Mouse (Mus musculus) heart, adult 2 months (tissue): Measurements from ENCODE around the gene Gm9844. TPM values are rescaled to one million over a fixed set of nuclear protein-coding genes. Genes with fewer than 3 reads are reported as not detected.
A peak's percentile ranks its signal among the peaks of the same experiment; 100 is the strongest.

ENCODE experiments used
- DNase-seq, 2 experiments: peaks; one replicate each; pipeline ENCODE4 v3.0.0; 2021
- H3K27ac ChIP-seq: fragments of 200-600 bp; 2 replicates; pipeline ENCODE4 v1.8.1; 2022
- H3K27me3 ChIP-seq: fragments of 200-500 bp; 2 replicates; pipeline ENCODE4 v1.6.1; 2012; ENCODE audit warnings: mild to moderate bottlenecking, low read length, inconsistent platforms, mixed read lengths; ENCODE audit not compliant: control insufficient read depth, insufficient read depth
- H3K36me3 ChIP-seq: fragments of 200-500 bp; 2 replicates; pipeline ENCODE4 v1.6.1; 2012; ENCODE audit warnings: low read length, inconsistent platforms; ENCODE audit not compliant: control insufficient read depth, insufficient read depth
- H3K4me1 ChIP-seq: fragments of 200-500 bp; 2 replicates; pipeline ENCODE4 v1.6.1; 2011; ENCODE audit warnings: low read length; ENCODE audit not compliant: control insufficient read depth, insufficient read depth
- H3K4me3 ChIP-seq: fragments of 200-600 bp; 2 replicates; pipeline ENCODE4 v1.8.1; 2022
- H3K79me2 ChIP-seq: fragments of 200-500 bp; replicated peaks from 2 replicates; pipeline ENCODE4 v1.6.1; 2012; ENCODE audit warnings: mild to moderate bottlenecking, inconsistent platforms, low read length, moderate library complexity, mixed read lengths; ENCODE audit not compliant: control insufficient read depth, insufficient read depth
- H3K9ac ChIP-seq: fragments of 200-500 bp; 2 replicates; pipeline ENCODE4 v1.6.1; 2012; ENCODE audit warnings: low read depth, mild to moderate bottlenecking, control low read depth, inconsistent platforms, low read length, mixed read lengths
- CTCF ChIP-seq: fragments of 200-600 bp; IDR thresholded peaks from 2 replicates; pipeline ENCODE4 v1.8.1; 2022; ENCODE audit warnings: antibody characterized with exemption, mild to moderate bottlenecking, moderate library complexity
- EP300 ChIP-seq: fragments of 200-500 bp; IDR thresholded peaks from 2 replicates; pipeline ENCODE4 v1.6.1; 2011; ENCODE audit warnings: low read depth, low read length, control low read depth; ENCODE audit not compliant: insufficient read depth
- POLR2A ChIP-seq: fragments of 200-500 bp; IDR thresholded peaks from 2 replicates; pipeline ENCODE4 v1.6.1; 2011; ENCODE audit warnings: mild to moderate bottlenecking, low read depth, low read length, control low read depth; ENCODE audit not compliant: insufficient read depth
- WGBS: fragments of 180-500 bp; shearing (Covaris S2); methylation state at CpG from one replicate; pipeline ENCODE4 v1.1.7; 2018; 5-methylcytosine and 5-hydroxymethylcytosine counted together
- intact Hi-C: fragments of 180-260 bp; cut with DNase I; formaldehyde crosslinking; loops from one replicate; pipeline ENCODE4 v1.15.1; 2025
- polyA plus RNA-seq: library from polyadenylated mRNA; depleted of rRNA; stranded (reverse); fragments of >200 nt; gene quantifications from 2 replicates; pipeline ENCODE4 v1.2.3, GENCODE M21; 2012
- total RNA-seq, 2 experiments: library from RNA; stranded (reverse); gene quantifications; 2 replicates each; pipeline ENCODE4 v1.2.3; 2021

Gm9844 gene
- total and polyA plus RNA-seq, 3 experiments: 0.68 TPM; not detected in 2

DNA sequence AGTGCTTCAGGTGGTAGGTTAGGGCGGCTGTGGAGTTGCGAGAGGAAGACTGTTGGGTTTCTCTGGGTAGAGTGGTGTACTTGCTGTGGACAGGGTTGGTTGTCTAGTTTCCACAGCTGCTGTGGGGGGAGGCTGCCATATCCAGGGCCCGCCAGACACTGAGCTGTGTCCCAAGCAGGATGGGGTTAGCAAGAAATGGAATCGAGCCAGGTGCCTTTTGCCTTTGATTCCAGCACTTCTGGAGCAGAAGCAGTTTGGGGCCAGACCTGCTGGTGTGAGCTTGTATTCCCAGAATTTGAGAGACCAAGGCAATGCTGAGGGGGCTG, 24.3 kb downstream of the Gm9844 start:
- intact Hi-C loops: loop anchor here (5.0 to 10.0 kb wide), 3 partner anchors 191 to 569 kb away; partner anchors contain the start of genes Gsk3a and Zfp94
- 36% methylated on average over 4 of the region's 4 CpGs for WGBS
- no peaks in the 10 kb centered on the region for H3K27me3 ChIP-seq
- peaks cover 11% of the 10 kb centered on the region for H3K36me3 ChIP-seq
- H3K79me2 ChIP-seq: peaks cover 5% of the 10 kb centered on the region
- H3K27ac ChIP-seq: no peak overlapping the region
- TF ChIP-seq EP300 (no peak), CTCF (no peak), POLR2A (no peak)
- H3K4me3 ChIP-seq: no peak overlapping the region
- peaks cover 4% of the 10 kb centered on the region for H3K4me1 ChIP-seq
- peak overlapping the region; percentile 14; the same call in 1 of the 2 replicates for H3K9ac ChIP-seq
- no peak for DNase-seq

DNA sequence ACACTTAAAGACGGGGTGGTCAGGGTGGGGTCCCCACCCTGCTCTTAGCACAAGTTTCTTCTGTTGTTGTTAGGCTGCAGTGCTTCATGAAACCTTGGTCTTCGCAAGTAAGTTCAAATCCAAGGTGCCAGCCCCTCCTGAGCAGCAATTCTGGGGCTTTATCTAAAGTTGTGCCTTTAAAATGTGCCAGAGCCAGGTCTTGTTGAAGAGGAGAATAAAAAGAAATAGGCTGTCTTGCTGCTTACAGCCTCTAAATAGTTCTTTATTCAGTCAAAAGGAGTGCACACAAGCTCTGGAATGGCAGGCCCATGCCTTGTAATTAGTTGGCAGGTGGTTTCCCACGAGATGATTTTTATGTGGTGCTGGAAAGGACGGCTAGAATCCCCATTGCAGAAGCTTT, 25.1 kb downstream of the Gm9844 start:
- Histone ChIP-seq H3K79me2 (peaks cover 5% of the 10 kb centered on the region), H3K4me1 (peaks cover 4% of the 10 kb centered on the region), H3K4me3 (no peak overlapping the region), H3K36me3 (peaks cover 11% of the 10 kb centered on the region), H3K27ac (no peak overlapping the region), H3K27me3 (no peaks in the 10 kb centered on the region), H3K9ac (no peak overlapping the region)
- no peak for DNase-seq
- TF ChIP-seq CTCF (no peak), EP300 (no peak), POLR2A (no peak)
- 59% methylated on average over 4 of the region's 4 CpGs for WGBS
- intact Hi-C loops: loop anchor here (5.0 to 10.0 kb wide), 3 partner anchors 190 to 570 kb away; partner anchors contain the start of genes Gsk3a and Zfp94

DNA sequence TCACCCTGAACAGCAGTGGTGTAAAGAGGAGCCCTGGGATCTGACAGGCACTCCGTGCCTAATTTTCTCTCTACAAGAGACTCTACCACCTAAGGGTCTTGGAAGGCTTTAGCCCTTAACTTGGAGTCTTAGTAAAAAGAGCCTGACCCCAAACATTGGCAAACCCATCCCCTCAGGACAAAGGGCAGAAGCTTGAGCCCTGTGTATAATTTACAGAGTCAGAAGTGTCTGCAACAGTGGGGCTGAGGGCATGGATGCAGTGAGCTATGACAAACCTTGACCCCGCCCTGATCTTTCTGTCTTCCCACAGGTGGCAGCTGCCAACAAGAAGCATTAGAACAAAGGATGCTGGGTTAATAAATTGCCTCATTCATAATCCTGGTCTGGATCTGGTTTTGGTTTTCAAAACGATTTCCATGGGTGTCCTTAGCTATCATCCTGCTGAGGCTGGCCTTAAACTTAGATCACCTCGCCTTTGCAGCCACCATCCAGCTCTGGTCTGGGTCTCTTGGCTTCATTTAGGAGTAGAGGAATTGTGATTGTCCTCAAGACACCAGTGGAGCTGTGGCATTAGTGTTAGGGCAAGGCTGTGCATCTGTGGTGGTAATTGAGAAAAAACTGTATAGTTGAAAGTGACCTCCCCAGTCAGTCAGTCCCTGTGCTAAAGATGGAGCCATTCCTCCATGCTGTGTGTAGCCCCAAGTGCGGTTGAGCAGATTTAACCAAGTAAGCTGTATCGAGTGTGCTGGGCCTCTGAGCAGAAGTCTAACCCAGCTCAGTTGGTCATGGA, 27.6 kb downstream of the Gm9844 start:
- TF ChIP-seq CTCF: no peak
- TF ChIP-seq EP300: no peak
- no peak for TF ChIP-seq POLR2A
- Histone ChIP-seq H3K27ac (no peak overlapping the region), H3K79me2 (peaks cover 5% of the 10 kb centered on the region), H3K9ac (no peak overlapping the region), H3K27me3 (no peaks in the 10 kb centered on the region), H3K36me3 (peaks cover 11% of the 10 kb centered on the region), H3K4me1 (peaks cover 4% of the 10 kb centered on the region), H3K4me3 (no peak overlapping the region)
- no peak for DNase-seq
- WGBS: 77% methylated on average over 6 of the region's 6 CpGs
- intact Hi-C loops: loop anchor here (1.0 to 10.0 kb wide), 6 partner anchors 15 to 572 kb away; partner anchors contain the start of genes Gsk3a and Zfp94

DNA sequence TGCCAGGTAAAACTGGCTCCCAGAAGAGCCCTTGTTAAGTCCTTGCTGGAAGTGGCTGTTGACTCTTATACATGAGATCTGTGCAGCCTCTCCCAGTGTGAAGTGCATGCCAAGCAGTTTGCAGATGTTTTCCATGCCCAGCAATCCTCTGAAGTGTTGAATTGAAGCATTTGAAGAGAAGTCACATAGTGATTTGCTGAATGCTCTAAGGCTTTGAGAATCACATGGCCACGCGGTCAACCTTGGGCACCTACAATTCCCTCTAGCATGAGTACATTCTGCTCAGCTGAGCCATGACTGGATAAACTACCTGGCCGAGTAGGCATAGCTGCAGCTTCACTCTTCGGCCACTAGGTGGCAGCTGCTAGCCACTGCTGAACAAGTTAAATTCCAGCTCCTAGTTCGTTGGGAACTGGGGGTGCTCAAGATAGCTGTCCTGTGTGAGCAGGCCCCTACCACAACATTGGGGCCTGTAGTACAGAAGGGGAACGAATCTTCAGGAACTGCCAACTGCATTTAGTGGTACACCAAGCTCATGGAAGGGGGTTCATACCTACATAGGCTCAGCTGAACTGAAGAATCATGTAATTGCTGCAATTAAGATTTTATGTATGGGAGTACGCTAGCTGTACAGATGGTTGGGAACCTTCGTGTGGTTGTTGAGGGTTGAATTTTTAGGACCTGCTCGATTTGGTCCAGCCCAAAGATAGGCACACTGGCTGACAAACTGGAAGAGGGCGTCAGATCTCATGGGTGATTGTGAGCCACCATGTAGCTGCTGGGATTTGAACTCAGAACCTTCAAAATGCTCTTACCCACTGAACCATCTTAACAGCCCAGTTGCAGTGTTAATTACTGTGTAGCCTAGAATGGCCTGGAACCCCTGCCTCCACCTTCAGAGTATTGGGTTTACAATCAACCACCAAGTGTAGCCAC, 28.5 kb downstream of the Gm9844 start:
- 31% methylated on average over 10 of the region's 10 CpGs for WGBS
- intact Hi-C loops: loop anchor here (1.0 kb wide), 3 partner anchors 14 to 75 kb away; no protein-coding TSS in a partner anchor
- Histone ChIP-seq H3K4me1 (peaks cover 2% of the 10 kb centered on the region), H3K9ac (no peak overlapping the region), H3K36me3 (peaks cover 9% of the 10 kb centered on the region), H3K4me3 (no peak overlapping the region), H3K27me3 (no peaks in the 10 kb centered on the region), H3K79me2 (peaks cover 2% of the 10 kb centered on the region; the same call in 1 of the 2 replicates), H3K27ac (no peak overlapping the region)
- DNase-seq: peak; percentile 70 to 77
- TF ChIP-seq POLR2A (peak; percentile 33; the same call in 1 of the 2 replicates), CTCF (no peak), EP300 (peak; percentile 95)

DNA sequence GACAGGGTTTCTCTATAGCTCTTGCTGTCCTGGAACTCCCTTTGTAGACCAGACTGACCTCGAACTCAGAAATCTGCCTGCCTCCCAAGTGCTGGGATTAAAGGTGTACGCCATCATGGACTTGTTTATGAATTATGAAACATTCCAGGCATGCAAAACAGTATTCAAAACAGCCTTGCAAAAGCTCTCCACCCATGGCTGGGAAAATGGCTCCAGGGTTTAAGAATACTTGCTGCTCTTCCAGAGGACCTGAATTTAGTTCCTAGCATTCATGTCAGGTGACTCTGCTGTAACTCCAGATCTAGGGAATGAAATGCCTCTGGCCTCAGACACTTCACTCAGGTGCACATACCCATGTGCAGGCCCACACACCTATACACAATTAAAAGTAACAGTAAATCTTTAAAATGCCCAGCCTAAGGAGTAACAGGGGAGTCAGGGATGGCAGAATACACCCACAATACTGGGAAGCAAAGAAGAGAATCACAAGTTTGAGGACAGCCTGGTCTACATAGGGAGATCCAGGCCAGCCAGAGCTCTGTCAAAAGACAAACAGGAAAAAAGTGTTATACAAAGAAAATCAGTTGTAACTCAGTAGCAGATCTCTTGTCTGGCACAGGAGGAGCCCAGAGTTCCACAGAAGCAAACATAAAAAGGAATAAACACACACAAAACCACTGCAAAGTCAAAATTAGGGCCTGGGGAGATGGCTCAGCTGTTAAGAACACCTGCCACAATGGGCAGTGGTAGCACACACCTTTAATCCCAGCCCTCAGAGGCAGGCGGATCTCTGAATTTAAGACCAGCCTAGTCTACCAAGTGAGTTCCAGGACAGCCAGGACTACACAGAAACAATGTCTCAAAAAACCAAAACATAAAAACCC, 29.5 kb downstream of the Gm9844 start:
- no peak for DNase-seq
- H3K9ac ChIP-seq: no peak overlapping the region
- H3K27me3 ChIP-seq: no peaks in the 10 kb centered on the region
- H3K79me2 ChIP-seq: no peaks in the 10 kb centered on the region
- TF ChIP-seq CTCF (no peak), POLR2A (no peak), EP300 (no peak)
- 75% methylated on average over 3 of the region's 3 CpGs for WGBS
- H3K27ac ChIP-seq: no peak overlapping the region
- peaks cover 2% of the 10 kb centered on the region for H3K36me3 ChIP-seq
- intact Hi-C loops: no loop called here
- no peaks in the 10 kb centered on the region for H3K4me1 ChIP-seq
- H3K4me3 ChIP-seq: no peak overlapping the region
